Mouse (Mus musculus) cerebellum, postnatal 10 days (tissue): ENCODE measurements around the gene Cct2.
"Not testable (repeated sequence)": the region's sequence is repeated elsewhere in the genome, so short reads cannot be mapped to it uniquely, and the experiment has no call there.

Experiments used
- DNase-seq, 2 experiments: peaks; one replicate each; pipeline ENCODE4 v3.0.0; 2021; ENCODE audit warnings: mixed read lengths in 2 of 2

Cct2 gene

DNA sequence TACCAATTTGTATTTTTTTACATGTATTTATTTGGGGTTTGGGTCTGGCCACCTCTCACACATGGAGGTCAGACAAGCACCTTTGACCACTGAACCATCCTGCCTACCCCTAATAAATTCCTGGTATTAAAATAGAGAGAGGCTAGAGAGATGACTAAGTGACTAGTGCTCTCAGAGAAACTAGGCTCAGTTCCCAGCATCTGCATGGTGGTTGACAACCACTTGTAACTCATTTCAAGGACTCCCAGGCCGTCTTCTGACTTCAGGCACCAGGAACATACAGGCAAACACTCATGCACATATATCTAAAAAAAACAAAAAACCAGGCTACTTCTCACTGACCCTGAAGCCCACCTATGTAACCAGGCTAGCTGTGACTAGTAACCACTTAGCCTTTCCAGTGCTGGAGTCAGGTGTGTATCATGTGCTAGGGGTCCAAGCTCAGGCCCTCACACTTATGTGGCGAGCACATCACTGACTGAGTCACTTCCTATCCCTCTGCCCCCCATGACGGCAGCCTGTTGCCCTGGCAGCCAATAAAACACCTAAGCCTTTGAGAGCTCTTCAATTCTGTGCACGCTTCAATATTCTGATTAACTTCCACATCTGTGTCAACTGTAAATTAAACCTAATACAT, 13.5 kb downstream of the Cct2 start:
- no peak for DNase-seq

DNA sequence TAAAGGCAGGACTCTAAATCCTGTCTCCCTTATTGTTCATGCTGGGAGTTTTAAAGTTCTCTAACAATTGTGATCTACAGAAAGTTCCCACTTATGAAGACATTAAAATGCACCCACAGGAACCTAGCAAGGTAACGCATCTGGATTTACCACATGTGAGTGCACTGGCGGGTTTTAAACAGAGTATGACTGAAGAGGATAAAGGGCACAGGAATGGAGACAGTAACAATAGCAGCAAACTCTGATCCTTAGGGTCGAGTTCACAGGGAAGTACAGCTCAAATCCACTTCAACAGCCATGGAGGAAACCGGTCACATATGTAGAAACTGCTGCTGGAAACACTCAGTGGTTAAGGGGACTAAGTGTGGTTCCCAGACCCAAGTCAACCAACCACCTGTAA, 14.4 kb downstream of the Cct2 start:
- no peak for DNase-seq

DNA sequence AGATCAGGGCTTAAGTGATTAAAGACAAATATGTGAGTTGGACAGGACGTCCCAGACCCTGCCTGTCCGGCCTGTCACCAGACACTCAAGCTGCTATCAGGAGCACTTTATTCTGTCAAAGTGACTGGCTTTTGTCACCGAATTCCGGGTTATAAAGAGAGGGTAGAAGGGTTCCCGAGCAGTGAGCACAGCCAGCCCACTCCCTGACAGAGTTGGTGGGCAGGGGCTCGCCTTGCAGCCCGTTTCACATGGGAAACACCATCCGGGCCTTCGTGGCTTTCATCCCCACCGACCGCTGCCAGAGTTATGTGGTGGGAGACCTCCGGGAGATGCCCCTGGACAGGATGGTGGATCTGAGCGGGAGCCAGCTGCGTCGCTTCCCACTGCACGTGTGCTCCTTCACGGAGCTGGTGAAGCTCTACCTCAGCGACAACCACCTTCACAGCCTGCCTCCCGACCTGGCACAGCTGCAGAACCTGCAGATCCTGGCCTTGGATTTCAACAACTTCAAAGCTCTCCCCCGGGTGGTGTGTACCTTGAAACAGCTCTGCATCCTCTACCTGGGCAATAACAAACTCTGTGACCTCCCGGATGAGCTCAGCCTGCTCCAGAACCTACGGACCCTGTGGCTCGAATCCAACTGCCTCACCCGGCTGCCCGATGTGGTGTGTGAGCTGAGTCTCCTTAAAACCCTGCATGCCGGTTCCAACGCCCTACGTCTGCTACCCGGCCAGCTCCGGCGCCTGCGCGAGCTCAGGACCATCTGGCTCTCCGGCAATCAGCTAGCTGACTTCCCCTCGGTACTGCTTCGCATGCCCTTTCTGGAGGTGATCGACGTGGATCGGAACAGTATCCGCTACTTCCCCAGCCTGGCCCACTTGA, 18.2 kb downstream of the Cct2 start, which contains the start of gene Lrrc10:
TSS of gene Lrrc10 (plus strand) at position 167 of the 882 bp plus-strand sequence.
- DNase-seq = peak; percentile 71 to 74

DNA sequence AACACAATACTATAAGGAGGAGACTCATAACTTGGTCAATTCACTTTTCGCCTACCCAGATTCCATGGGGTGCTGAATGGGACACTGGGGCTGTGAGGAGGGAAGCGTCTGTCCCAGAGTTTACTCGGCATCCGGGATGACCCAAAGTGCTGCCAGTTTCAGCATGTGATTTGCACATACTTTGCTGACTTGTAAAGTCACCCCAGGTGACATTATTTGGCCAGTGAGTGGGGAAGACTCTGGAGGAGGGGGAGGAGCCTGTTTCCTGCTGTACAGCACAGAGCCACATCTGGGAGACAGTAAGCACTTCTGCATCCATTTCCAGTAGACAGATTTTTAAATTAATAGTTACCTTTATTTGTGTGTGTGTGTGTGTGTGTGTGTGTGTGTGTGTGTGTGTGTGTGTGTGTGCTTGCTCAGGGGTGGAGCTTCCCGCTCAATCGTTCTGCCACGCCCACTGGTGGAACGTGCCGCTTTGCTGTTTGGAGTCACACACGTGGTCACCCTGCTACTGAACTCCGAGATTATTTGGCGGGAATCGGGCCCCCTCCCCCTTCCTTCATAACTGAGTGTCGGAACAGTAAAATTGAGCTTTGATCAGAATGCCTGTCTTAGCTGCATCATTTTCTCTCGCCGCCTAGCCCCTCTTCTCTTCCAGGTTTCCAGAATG, 20.0 kb downstream of the Cct2 start:
- not testable (repeated sequence) for DNase-seq

DNA sequence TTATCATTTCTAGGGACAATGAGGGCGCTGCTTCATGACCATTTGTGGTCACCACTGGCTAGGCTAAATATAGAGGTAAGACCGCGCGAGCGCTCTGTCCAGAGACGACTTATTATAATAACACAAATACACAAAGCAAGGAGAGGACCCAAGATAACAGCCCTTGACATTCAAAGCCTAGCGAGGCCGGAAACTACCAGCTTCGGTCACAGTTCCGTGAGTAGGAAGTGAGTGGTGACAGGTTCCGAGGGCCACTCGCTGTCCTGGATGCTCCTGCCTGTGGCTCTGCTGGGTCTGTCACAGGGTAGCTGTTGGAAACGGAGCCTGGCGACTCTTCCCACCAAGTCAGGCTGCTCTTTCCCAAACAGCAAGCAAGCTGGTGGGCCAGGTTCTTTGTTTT, 21.3 kb downstream of the Cct2 start:
- DNase-seq = no peak

DNA sequence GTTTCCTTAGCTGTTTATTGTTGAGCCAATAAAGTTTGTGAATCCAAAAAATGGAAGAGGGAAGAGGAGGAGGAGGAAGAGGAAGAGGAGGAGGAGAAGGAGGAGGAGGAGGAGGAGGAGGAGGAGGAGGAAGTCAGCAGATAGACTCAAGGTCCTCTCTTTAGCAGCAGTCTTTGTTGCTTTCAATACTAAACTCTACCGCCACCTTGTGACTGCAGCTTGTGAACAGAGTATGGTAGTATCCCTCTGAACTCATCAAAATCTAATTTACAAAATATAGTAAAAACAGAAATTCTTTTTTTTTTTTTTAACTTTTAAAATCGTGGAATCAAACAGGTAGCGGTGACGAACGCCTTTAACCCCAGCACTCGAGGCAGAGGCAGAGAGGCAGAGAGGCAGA, 23.3 kb downstream of the Cct2 start:
- peak; percentile 36 to 50 for DNase-seq

DNA sequence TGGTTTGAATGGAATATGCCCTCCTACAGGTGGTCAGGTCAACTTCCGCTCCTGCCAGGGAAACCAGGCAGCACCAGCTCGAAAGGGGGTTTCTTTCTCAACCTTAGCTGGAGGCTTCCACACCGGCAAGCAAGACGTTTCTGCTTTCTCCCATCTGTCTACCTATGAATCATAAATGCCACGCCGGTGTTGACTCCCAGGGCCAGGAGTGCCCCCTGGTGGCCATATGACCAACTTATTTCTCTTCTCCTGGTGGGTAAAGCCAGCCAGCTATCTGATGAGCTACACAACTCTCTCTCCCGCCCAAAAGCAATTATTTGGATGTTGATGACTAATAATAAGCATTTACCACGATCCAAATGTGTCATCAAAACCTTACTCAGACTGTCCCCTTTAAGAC, 29.8 kb downstream of the Cct2 start:
- DNase-seq = peak; percentile 93 to 95

DNA sequence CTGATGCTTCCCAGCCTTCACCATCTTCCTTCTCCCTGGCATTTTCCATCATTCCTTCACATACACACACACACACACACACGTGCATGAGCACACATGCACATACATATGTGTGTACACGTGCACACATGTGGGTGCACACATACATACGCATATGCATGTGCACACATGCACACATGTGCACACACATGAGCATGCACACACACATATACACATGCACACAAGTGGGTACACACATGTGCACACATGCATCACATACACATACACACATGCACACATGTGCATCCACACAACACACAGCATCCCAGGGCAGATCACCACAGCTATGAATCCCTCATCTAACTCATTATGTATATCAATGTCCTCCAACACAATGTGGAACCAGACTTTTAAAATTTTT, 32.5 kb downstream of the Cct2 start:
- DNase-seq = no peak

DNA sequence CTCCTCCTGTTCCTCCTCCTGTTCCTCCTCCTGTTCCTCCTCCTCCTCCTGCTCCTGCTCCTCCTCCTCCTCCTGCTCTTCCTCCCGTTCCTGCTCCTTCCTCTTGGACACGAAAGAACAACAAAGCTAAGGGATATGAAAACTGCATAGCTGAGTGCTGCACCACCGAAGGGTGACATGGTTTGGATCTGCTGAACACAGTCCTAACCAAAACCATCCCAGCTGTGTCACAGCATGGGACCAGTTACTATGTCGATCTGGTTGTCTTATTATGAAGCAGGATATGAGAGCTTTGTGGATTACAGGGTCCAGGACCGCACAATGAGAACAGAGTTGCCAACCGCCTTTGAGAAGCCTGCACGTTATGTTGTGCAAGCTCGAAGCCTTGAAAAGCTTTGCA, 37.4 kb downstream of the Cct2 start:
- no peak for DNase-seq

DNA sequence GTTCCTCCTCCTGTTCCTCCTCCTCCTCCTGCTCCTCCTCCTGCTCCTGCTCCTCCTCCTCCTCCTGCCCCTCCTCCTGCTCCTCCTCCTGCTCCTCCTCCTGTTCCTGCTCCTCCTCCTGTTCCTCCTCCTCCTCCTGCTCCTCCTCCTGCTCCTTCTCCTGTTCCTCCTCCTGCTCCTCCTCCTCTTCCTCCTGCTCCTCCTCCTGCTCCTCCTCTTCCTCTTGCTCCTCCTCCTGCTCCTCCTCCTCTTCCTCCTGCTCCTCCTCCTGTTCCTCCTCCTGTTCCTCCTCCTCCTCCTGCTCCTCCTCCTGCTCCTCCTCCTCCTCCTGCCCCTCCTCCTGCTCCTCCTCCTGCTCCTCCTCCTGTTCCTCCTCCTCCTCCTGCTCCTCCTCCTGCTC, 37.8 kb downstream of the Cct2 start:
- DNase-seq = not testable (repeated sequence)

DNA sequence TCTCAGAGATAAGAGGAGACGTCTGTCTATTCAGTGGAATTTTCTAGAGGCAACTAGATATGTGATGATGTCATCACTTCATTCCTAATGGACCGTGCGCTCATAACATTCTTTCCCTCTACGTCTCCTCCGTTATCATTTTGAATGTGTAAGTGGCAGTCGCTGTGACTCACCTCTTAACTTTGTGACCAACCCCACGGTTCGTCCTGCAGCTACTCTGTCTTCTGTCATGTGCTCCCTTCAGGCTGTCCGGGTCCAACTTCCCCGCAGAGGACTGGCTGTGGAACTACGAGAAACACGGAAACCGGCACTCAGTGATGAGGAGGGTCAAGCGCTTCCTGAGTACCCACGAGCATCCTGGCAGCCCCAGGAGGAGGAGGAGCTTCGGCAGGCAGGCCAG, 39.9 kb downstream of the Cct2 start:
- DNase-seq = no peak

DNA sequence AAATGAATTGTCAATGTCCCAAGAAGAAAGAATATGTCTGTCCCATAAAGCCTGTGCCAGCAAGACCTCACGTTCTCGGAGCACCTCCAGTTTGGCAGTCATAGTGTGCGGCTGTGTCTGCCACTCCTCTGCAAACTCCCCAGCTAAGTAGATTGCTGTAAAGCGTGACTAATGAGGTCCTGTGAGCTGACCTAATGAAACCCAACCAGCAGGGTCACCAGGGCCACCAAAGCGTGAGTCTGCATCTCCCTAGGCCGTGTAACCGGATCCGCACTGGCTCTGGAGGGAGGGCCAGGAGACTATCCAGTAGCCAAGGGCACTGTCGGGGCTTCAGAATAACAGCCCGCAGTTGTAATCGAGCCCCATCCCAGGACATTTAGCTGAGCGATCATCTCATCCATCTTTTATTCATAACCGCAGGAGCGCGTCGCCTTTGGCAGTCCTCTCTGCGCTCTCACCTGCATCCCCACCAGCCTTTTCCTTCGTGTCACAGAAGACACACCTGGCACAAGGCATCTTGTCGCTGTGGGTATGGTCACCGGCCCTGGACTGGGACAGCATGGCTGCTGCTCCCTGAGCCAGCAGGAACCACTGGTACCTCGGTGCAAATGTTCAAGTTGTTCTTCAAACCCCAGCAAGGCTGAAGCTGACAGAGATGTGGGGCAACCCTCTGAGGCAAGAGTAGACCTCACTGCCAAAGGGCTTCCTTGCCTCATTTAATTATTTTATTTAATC, 42.4 kb downstream of the Cct2 start:
- DNase-seq = no peak

DNA sequence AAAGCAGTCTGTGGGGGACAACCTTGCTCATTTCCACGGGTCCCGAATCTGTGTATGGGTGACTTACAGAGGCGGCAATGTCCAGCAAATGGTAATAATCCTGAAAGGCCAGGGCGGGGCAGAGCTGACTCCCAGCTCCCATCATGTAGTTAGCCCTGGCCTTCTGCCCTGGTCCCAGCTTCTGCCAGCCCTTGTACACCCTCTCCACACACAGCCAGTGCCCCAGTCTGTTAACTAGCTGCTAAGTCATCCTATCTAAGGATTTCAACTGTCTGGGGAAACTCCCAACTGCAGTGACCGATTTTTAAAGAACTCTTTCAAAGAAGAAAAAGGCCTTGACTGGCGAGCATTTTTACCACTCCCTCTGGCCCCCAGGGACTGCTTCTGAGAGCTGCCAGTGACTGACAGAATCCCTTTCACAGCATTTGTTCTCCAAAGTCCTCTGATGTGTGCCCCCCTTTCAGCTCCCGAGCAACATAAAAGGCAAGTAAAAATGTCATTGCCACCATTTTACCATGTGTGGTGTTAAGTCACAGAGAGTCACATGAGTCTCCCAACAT, 45.3 kb downstream of the Cct2 start:
- peak; percentile 33 to 53 for DNase-seq

DNA sequence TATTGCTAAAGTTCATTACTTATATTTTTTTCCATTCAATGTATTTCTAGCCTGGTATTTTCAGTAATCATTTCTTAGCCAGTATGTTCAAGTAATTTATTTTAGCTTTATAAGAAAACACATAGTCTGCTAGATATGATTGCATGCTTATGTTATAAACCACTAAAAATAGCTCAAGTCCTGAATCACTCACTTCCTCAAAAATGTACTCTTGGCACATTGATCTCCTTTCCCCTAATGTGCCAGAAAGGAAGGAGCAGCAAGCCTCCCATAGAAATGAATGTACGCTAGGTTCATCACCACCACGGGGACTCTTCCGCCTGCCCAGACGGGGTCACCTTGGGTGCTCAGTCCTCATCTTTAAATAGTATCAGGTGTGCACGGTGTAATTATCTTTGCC, 49.0 kb downstream of the Cct2 start:
- DNase-seq = no peak

DNA sequence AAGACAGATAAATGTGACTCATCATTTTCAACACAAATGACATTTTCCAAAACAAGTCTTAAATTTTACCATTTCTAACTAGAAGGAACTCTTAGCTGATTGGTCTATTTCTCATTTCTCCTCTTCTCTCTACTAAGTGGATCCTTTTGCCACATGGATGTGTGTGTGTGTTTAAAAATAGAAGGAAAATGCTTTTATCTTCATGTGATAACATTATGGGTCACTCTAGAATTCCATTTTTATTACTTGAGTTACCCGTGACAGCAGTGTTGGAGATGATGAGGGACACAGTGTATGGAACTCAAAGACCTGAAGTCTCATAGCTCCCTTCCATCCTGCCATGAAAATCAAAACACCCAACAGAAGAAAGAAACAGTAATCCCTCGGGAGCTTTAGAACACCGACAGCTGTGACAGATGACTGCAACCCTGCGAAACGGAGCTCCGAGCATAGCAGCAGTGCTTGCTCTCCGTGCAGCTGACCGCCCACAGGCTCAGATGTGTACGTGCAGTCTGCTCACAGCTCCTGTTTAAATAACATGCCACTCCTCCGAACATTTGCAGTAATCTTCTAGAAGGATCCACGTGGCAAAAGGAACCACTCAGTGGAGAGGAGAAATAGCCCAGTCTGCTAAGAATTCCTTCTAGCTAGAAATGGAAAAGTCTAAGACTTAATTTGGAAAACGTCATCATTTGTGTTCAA, 49.8 kb downstream of the Cct2 start:
- DNase-seq = no peak

DNA sequence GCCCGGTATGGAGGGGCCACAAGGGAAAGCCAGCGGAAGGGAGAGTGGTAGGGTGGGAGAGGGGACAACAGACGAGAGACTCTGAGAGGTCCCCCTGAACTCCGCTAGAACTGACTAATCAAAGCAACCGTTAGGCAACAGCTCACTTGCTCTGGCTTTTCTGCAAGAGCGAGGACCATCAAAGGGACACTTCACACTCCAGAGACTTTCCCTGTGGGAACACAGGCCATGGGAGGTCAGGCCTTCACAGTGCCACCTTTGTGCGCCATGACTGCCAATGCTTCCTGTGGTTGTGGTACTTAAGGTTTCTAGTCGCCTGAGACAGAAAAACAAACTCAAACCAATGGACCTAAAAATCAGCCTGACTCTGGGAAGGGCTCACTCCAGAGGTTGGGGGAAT, 52.6 kb downstream of the Cct2 start:
- no peak for DNase-seq

DNA sequence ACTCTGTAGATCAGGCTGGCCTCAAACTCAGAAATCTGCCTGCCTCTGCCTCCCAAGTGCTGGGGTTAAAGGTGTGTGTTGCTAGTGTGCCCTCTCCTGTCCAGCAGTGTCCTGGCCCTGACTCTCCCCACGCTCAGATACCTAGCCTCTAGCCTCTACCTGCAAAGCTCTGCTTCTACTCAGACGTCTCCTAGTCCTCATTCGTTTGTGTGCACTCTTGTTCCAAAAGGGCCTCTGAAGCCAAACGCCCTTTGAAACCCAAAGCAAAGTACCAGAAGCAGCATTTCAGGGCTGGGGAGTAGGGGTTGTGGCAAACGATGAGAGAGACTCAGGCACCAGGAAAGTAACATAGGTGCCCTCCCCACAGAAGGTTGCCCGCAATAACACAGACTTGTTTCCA, 53.9 kb downstream of the Cct2 start:
- no peak for DNase-seq

DNA sequence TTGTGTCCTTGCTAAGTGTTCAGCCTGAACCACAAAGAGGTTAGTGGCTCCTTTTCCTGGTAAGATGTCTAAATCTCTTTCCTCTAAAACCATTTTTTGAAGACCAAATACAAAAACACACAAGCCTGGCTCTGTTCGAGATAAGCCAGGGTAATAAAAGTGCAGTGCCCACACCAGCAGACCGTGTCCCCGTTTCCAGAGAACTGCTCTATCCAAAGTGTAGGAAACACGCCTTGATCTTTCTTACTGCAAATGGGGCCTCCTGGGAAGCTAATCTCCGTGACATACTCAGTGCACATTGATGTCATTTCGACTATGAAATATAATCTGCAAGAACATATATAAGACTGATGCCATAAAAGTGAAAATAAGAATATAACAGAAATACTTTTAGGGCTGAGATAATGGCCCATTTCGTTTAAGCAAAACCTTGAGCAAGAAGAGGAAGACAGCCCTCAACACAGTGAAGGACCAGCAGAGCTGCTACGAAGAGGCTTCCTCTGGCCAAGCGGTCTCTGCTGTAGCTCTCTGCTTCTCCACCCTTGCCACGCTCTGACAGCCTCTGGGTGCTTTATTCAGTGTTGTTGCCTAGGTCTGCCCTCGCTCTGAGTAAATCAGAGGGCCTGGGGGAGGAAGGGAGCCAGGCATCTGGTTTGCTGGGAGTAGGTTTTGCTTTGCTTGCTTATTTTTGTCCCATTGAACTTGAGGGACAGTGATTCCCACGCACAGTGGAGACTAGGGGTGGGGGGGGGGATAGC, 57.7 kb downstream of the Cct2 start:
- DNase-seq = no peak

DNA sequence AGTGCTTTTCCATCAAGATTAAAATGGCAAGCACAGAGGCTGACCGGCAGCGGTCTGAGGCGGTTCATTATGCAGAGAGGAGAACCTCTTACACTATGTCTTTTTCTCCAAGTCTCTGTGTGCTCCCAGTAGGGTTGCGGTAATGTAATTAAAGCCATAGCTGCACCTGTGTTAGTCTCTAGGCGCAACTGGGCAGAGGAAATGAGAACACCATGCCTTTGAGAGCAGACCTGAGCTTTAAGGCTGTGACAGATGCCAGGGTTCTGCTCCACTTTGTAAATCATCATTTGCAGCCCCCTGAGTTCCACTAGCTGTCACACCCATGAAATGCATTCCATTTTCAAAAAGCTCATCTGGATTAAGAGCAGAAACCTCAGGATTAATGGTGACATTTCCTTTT, 58.9 kb downstream of the Cct2 start:
- no peak for DNase-seq
